Mouse (Mus musculus): ENCODE data around the gene Atg9a. TPM values are rescaled to one million over a fixed set of nuclear protein-coding genes. Genes with fewer than 3 reads are reported as not detected.

Atg9a gene
- polyA plus RNA-seq (2015; fragmentation: Nextera tagmentation; extraction: Ambion mirVana): 25.2 and 26.9 TPM in 2 replicates

DNA sequence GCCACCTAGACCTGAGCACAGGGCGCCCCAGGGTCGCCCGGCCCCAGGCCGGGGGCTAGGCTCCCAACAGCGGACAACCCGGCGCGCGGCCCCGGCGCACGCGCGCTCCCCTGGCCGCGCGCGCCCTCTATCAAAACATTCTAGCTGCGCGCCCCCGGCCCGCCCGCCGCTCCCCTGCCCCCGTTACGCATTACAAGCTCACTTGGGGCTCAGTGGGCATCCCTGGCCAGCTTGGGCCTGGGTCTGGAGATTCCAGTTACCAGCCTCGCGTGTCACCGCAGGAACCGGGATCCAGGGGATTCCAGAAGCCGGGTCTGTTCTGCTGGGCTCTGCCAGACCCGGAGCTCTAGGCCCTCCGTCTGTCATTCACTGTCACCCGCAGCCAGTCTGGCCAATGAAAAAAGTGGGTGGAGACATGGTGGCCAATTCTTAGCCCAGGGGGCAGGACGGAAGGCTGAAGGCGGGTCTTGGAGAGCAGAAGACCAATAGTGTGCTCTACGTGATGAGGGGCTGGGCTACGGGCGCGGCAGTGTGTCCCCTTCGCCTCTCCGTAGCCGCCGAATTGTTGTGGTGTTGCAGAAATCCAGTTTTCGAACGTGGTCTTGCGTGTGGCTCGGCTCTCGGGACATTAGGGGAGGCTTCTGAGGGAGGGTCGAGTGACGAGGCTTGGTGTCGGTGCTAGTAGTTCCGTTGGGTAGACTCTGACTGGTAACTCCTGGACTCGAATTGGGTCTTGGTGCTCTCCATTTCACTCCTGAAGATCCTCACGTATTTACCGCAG is at the start of gene Atg9a, which contains the start of gene Ankzf1:
Atg9a (minus strand) TSS at position 575 of the 781 bp plus-strand sequence.
Ankzf1 (plus strand) TSS at position 530 of the 781 bp plus-strand sequence.

DNA sequence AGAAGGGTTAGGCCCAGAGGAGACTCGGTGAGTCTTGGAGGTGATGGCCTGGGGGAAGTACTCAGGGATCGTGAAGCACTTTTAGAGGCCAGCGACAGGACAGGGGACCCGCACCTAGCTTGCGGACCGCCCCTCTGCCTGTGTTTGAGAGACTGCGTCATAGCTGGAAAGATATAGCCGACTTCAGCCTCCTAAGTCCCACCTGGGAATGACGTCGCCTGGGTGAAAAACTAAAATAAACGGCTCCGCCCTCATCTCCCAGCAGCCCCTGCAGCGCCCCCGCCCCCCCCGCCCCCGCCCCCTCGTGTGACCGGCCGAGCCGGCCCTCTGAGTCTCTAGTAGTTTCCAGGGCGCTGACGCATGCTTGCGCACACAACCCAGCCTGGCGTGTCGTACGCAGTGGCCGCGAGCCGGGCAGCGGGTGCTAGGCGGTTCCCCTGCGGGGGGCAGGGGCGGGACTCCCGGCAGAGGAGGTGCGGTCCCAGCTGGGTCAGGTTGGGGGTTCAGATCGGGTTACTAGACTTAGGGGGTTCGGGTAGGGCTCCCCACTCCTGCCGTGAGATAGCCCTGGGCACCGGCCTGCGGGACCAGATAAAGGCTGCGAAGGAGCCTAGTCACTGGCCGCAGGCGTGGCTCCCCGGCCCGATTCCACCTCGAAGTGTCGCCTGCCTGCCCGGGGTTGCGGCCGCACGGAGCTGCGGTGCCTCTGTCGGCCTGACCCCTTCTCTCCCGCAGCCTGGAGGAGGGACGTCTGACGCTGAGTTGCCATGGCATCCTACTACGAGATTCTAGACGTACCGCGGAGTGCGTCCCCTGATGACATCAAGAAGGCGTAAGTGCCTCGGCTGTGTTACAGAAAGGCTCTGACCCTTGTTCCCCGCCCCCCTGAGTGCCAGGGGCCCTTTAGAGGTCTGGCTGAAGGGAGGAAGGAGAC is 44.4 kb upstream of the Atg9a start, which contains the start of gene Dnajb2:
Dnajb2 (plus strand) TSS at position 290 of the 934 bp plus-strand sequence.

DNA sequence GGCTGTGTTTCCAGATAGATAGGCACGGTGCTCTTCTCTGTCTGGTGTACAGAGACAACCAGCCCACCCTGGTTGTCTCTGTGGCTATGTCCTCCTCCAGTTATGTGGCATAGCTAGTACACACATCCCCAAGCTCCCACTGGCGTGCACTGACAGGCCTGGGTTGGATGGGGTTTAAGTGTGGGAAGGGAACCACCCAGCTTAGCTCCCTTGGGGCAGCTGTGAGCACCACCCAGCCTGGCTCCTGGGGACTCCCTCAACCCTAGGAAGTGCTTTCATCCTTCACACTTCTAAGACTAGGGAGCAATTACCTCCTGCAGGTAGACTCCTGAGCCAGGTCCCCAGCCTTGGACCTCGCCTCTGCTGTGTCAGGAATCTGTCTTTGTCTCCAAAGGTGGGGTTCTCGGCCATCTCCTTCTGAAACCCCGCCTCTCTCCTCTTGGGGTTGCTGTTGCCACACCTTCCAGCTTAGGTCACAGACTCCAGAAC is 39.7 kb upstream of the Atg9a start, which contains the start of gene A630095N17Rik:
A630095N17Rik (minus strand) TSS at position 439 of the 489 bp plus-strand sequence.

DNA sequence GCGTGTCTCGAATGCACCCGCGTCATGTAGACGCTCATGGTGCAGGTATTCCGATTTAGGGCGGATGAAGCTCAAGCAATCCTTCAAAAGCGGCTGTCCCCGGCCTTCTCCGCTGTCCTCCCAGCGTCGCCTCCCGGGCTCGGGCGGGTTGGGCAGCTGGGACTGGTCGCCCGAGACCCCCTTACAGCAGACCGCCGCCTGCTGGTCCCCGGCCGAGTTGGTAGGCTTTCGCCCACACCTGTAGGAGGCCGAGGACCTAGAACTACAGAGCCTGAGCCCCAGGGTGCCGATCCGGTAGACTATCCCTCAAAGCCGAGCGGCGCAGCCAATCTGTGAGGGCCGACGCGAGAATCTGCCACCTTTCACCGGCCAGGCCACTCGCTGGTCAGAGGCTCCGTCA is 27.5 kb upstream of the Atg9a start, which contains the start of gene Tuba4a:
Tuba4a (minus strand) TSS at position 335 of the 400 bp plus-strand sequence.

DNA sequence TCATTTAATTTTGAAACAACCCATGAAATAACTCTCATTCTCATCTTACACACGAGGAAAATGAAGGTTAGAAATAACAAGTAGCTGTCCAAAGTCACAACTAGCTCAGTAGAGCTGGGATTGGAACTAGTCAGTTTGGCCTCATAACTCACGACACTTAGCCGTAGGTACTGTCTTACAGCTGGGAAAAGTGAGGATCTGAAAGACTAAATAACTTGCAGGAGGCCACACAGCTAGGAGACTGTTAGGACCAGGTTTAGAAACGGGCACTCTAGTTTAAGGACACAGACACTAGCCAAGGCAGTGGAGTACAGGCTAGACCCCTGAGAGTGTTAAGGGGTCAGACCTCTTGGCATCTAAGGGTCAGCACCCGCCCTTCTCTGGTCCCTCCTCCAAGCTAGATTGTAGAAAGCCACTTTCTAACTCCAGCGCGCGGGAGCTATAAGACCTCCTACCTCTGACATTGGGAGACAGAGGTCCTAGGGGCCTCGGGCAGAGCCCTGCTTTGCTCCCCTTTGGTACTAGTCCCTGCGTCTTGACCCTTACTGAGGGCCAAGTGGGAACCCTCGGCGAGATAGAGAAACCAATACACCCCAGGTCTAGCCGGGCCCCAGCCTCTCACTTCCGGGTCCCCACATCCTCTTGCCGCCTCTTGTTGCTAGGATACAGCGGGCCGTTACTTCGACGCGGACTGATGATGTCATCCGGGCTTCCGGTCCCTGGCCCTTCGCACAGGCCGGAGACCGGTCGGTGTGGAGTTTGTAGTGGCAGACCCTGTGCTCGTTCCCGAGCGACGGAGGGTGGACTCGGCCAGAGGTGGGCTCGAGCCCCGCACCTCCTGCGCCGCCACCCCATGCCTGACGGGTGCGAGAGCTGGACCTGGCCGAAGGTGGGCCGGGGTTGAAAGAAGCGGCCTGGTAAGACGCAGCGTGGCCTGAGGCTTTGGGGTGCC is 18.4 kb upstream of the Atg9a start, which contains the start of the genes Glb1l and Stk16:
Glb1l (minus strand) TSS at position 678 of the 952 bp plus-strand sequence.
Stk16 (plus strand) TSS at position 703 of the 952 bp plus-strand sequence.

DNA sequence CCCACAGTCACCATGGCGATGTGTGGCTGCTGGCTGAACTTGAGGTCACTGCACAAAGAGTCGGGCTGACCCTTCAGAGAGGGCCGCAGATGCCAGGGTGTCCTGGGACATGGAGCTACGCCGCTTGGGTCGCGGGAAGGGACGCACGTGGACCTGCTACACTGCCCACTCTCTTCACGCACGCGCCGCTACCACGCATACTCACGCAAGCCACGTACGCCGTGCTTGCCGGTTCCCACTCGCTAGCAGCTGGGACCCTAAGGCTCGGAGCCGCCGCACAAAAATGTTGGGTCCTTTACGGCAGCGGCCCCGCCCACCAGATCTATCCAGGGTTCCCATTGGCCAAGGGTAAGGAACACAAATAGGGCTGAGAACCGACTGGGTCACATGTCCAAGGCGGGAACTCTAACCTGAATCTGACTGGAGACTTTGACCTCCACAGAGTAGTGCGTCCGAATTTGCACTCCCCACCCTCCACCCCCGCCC is 11.8 kb downstream of the Atg9a start, which contains the start of gene Abcb6:
Abcb6 (minus strand) TSS at position 288 of the 486 bp plus-strand sequence.

DNA sequence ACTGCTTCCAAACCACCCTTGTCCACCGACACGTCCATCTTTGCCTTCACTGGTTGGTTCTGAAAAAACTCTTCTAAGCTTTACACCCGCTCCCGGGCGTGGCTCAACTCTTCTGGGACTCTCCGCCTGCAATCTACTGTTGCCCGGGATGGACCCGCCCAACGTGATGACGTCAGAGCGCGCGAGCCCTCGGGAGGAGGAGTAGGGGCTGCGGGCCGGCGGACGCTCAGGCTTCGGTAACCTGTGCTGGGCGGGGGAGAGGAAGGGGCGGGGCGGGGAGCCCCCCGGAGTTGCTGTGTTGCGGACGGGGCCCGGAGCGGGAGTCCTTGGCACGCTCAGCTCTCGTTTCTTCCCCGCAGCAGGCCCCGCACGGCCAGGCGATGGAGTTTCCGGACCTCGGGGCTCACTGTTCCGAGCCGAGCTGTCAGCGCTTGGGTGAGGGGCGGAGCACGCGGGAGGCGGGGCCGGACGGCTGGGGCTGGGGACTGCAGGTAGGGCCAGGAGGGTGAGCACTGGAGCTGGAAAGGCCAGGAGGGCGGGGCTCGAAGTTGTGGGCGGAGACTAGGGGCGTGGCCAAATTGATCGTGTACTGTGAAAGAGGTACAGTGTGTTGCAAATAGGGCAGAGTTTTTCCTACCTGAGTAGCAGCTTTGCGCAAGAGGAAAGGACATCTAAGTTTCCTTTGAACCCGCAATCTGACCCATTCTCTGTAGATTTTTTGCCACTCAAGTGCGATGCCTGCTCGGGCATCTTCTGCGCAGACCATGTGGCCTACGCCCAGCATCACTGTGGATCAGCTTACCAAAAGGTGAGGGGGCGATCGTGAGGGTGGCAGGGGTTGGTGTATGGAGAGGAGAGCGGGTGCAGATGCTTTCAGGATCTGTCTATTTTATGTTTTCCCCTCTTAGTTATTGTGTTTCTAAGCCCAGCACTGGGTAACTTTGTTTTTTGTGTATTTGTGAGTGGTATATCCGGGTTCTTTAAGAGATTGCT is 23.2 kb downstream of the Atg9a start, which contains the start of gene Zfand2b:
Zfand2b (plus strand) TSS at position 175 of the 993 bp plus-strand sequence.

DNA sequence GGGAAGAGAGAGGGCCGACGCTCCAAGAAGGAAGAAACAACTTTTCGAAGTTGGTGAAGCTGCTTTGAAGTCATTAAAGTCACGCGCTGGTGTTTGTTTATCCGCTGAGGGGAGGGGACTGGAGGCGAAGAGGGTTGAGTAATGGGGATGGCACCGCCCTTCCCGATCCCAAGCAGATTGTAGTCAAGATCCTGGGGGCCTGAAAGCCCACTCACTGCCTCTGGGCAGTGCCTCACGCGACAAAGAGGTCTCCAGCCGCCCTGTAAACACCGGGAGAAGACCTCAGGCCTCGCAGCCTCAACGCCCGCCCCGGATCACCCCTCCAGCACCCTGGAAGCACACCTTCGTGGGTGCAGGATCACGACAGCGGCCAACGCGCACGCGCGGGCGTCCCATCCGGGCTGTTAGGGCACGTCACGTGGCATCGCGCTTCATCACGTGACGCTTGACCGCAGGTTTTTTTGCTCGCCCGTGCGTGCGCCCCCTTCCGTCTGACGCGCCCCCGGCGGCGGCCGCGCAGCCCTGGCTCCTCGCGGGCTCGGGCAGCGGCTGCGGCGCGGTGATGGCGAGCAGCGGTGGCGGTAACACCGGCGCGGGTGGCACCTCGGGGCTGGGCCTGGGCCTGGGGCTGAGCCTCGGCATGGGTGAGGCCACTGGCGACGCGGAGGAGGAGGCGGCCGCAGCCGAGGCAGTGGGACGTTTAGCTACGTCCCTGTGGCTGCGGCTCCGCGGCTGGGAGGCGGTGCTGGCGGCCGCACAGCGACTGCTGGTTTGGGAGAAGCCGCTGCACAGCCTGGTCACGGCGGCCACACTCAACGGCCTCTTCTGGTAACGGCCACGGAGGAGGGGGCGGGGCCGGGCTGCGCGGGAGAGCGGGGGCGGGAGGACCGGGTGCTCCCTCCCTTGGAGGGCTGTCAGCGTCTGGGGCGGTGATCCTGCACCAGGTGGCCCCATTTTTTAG is 49.4 kb downstream of the Atg9a start, which contains the start of the genes Cnppd1 and Retreg2:
Cnppd1 (minus strand) TSS at position 411 of the 961 bp plus-strand sequence.
Retreg2 (plus strand) TSS at position 478 of the 961 bp plus-strand sequence.

DNA sequence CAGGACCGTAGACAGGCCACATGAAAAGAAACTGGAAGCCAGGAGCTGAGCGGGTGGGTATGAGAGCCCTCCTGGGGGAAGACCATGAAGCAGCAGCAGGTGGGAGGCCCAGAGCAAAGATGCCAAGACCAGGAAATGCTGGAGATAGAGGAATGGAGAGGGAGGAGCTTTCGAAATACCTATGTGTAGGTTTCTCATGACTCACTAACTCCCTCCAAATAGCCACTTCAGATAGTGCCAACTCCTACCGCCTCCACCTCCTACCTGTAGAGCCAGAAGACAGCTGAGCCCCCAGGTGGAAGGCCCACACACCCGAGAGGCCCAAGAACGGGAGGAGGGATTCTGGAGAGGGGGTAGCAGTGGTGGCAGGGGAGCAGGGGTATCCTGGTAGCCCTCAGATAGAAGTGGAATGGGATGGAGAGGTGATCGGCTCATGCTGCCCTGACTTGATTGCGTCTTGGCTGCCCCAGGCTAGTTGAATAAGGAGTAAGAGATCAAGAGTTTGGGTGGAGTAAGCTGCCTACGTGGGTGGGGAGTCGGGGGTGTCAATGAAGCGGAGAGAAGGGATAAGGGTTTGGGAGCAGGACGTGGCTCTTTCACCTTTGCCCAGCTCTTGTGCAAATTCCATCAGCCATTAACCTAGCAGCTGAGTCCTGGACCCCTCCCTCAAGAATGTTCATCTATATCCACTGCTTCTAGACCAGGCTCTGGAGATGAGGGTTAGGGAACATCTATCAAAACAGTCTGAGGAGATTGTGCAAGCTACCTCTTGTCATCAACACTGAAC is 58.4 kb downstream of the Atg9a start, which contains the start of gene Slc23a3:
Slc23a3 (minus strand) TSS at position 470 of the 787 bp plus-strand sequence.

Other genes with a start within 250 kb of the Atg9a start
- 1.7 and 2.4 TPM in 2 replicates for gene Ihh, start 240.5 kb downstream of the Atg9a start, polyA plus RNA-seq (2015; fragmentation: Nextera tagmentation; extraction: Ambion mirVana)
- 7.1 and 7.9 TPM in 2 replicates for gene Nhej1, start 67.0 kb downstream of the Atg9a start, polyA plus RNA-seq (2015; fragmentation: Nextera tagmentation; extraction: Ambion mirVana)
- 0.94 and 1.3 TPM in 2 replicates for gene Slc23a3, start 58.3 kb downstream of the Atg9a start, polyA plus RNA-seq (2015; fragmentation: Nextera tagmentation; extraction: Ambion mirVana)
- 67.5 and 72.4 TPM in 2 replicates for gene Cnppd1, start 49.5 kb downstream of the Atg9a start, polyA plus RNA-seq (2015; fragmentation: Nextera tagmentation; extraction: Ambion mirVana)
- 59.5 and 62.7 TPM in 2 replicates for gene Retreg2, start 49.4 kb downstream of the Atg9a start, polyA plus RNA-seq (2015; fragmentation: Nextera tagmentation; extraction: Ambion mirVana)
- gene Zfand2b, start 23.6 kb downstream of the Atg9a start, polyA plus RNA-seq (2015; fragmentation: Nextera tagmentation; extraction: Ambion mirVana): 44.8 and 52.0 TPM in 2 replicates
- 48.6 and 54.9 TPM in 2 replicates for gene Abcb6, start 11.8 kb downstream of the Atg9a start, polyA plus RNA-seq (2015; fragmentation: Nextera tagmentation; extraction: Ambion mirVana)
- gene Ankzf1, start within 50 bp of the Atg9a start, polyA plus RNA-seq (2015; fragmentation: Nextera tagmentation; extraction: Ambion mirVana): 13.2 and 13.3 TPM in 2 replicates
- 6.6 and 10.7 TPM in 2 replicates for gene Glb1l, start 18.6 kb upstream of the Atg9a start, polyA plus RNA-seq (2015; fragmentation: Nextera tagmentation; extraction: Ambion mirVana)
- gene Stk16, start 18.6 kb upstream of the Atg9a start, polyA plus RNA-seq (2015; fragmentation: Nextera tagmentation; extraction: Ambion mirVana): 72.1 and 75.1 TPM in 2 replicates
- gene Tuba4a, start 27.7 kb upstream of the Atg9a start, polyA plus RNA-seq (2015; fragmentation: Nextera tagmentation; extraction: Ambion mirVana): 363 and 392 TPM in 2 replicates
- not detected in 2 replicates for gene A630095N17Rik, start 39.9 kb upstream of the Atg9a start, polyA plus RNA-seq (2015; fragmentation: Nextera tagmentation; extraction: Ambion mirVana)
- gene Dnajb2, start 44.2 kb upstream of the Atg9a start, polyA plus RNA-seq (2015; fragmentation: Nextera tagmentation; extraction: Ambion mirVana): 37.0 and 38.2 TPM in 2 replicates
- gene Ptprn, start 72.3 kb upstream of the Atg9a start, polyA plus RNA-seq (2015; fragmentation: Nextera tagmentation; extraction: Ambion mirVana): 0.05 and 0.12 TPM in 2 replicates
- gene Resp18, start 86.2 kb upstream of the Atg9a start, polyA plus RNA-seq (2015; fragmentation: Nextera tagmentation; extraction: Ambion mirVana): not detected in 2 replicates
- 46.6 and 54.4 TPM in 2 replicates for gene Dnpep, start 125.8 kb upstream of the Atg9a start, polyA plus RNA-seq (2015; fragmentation: Nextera tagmentation; extraction: Ambion mirVana)
- gene Des, start 168.1 kb upstream of the Atg9a start, polyA plus RNA-seq (2015; fragmentation: Nextera tagmentation; extraction: Ambion mirVana): 18.8 and 21.8 TPM in 2 replicates
- 6.9 and 7.2 TPM in 2 replicates for gene Speg, start 183.1 kb upstream of the Atg9a start, polyA plus RNA-seq (2015; fragmentation: Nextera tagmentation; extraction: Ambion mirVana)
- gene Gmppa, start 243.7 kb upstream of the Atg9a start, polyA plus RNA-seq (2015; fragmentation: Nextera tagmentation; extraction: Ambion mirVana): 31.2 and 35.9 TPM in 2 replicates

Data from spleen, postnatal 0 days (tissue).